Mouse (Mus musculus): Measurements from ENCODE around the gene E2f2.
A peak's percentile ranks its signal among the peaks of the same experiment; 100 is the strongest.

Gene E2f2

DNA sequence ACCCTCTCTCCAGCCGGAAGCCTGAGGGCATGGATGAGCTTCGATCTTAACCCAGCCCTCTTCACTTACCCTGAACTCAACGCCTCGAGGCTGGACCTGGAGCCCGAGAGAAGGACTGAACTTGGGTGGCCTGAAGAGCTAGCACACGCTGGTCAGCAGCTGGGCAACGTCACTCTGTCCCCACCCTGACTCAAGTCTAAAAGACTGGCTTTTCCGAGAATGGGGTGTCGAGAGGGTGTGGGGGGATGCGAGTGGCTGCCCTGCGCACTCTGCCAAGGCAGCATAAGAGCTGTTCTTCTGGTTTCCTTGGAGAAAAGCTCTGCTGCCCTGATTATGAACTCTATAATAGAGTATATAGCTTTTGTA is 27.3 kb upstream of the E2f2 start:
- DNase-seq (ENCODE audit: low spot score): no peak

DNA sequence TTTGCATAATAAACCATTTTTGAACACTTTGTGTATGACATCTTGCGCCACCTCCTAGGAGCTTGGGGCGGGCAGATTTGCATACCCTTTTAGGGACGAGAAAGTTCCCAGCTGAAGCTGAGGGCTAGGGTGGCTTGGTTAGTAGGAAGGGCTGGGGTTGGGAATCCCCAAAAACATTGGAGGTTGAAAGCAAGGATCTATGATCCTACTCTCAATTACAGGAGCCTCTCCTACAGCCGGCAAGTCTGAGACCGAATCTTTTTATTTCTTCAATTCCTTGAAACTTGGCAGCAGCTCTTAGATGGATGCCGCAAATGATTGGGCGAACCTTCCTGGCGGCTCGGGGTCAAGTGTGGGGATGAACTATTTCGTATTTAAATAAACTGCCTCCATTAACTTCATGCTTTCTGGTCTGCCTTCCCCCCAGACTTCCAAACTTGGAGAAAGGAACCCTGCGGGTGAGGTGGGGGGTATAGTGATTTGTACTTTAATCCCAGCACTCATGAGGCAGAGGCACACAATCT is 26.8 kb upstream of the E2f2 start:
- no peak for DNase-seq (ENCODE audit: low spot score)

GRCm38 (mm10) chr4:136145991-136146711 is 26.0 kb upstream of the E2f2 start:
- DNase-seq (ENCODE audit: low spot score): no peak

- no peak for DNase-seq (ENCODE audit: low spot score)
Observed at GRCm38 (mm10) chr4:136146712-136147154, 25.5 kb upstream of the E2f2 start.

- no peak for DNase-seq (ENCODE audit: low spot score)
Observed at GRCm38 (mm10) chr4:136147436-136148135, 24.6 kb upstream of the E2f2 start.

DNA sequence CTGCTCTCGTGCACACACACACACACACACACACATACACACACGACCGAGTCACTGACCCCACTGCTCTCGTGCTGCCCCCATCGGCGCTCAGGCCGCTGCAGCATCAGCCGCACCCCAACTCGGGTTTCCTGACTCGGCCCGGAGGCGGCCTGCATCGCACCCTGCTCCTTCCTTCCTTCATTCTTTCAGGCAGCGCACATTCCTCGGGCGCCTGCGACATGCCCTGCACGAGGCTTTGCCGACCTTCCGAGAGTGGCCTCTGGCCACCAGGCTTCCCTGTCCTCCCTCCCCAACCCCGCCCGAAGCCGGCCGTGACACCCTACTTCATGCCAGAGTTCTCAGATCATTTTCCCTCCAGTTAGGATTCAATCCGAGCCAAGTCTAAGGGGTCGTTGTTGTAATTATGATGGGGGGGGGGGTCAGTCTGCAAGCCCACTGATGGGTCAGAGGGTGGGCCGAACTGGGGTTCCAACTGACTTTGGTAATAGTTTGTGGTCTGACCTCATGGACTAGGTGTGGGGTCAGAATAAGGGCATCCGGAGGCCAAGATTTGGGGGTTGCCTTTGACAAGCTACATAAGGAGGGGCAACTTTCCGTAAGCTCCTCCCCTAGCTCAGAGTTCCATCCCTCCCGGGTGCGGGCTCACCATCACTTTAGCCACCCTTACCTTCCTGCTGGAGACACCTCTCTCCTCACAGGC is 23.7 kb upstream of the E2f2 start:
- no peak for DNase-seq (ENCODE audit: low spot score)

GRCm38 (mm10) chr4:136149045-136149379 is 23.2 kb upstream of the E2f2 start:
- DNase-seq (ENCODE audit: low spot score): no peak

- no peak for DNase-seq (ENCODE audit: low spot score)
Observed at GRCm38 (mm10) chr4:136149734-136150133, 22.5 kb upstream of the E2f2 start.

DNA sequence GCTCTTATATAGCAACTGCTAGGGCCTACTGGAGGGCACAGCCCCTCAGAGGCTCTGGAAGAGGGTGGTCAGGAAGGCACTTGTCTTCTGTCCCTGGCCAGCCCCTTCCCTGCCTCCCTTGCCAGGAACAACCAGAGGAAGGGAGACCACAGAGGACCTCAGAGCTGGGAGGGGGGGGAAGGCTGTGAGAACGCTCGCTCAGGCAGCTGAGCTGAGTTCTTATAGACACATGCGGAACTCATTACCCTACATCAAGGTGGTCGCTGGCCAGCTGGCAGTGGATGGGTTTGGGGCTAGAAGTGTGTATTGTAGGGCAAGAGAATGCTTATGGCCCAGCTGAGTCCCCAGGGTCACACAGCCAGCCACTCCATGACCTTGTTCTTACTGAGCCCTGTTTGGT is 21.6 kb upstream of the E2f2 start:
- no peak for DNase-seq (ENCODE audit: low spot score)

DNA sequence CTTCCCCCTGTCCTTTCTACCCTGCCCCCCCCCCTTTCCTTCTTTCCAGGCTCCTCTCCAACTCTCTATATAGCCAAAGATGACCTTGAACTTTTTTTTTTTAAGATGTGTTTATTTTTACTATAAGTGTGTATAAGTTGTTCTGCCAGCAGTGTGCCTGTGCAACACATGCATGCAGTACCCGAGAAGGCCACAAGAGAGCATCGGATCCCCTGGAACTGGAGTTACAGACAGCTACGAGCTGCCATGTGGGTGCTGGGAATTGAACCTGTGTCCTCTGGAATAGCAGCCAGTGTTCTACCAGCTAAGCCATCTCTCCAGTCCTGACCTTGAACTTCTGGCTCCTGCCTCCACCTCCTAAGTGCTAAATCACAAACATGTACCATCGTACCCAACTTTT is 19.4 kb upstream of the E2f2 start:
- DNase-seq (ENCODE audit: low spot score): no peak

- no peak for DNase-seq (ENCODE audit: low spot score)
Observed at GRCm38 (mm10) chr4:136154462-136154861, 17.7 kb upstream of the E2f2 start.

DNA sequence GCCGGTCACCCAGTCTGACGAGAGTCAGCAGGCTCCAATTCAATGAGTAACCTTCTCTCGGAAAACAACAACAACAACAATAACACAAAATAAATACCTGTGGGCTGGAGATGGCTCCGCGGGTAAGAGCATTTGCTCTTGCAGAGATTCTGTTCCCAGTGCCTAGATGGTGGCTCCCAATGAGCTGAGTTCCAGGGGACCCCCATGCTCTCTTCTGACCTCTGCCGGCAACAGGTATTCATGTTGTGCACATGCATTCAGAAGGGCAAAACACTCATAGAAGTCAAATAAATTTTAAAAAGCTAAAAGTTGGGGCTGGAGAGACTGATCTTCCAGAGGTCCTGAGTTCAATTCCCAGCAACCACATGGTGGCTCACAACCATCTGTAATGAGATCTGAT is 13.7 kb upstream of the E2f2 start:
- no peak for DNase-seq (ENCODE audit: low spot score)

GRCm38 (mm10) chr4:136159802-136160397 is 12.3 kb upstream of the E2f2 start:
- DNase-seq (ENCODE audit: low spot score): peak; percentile 87

GRCm38 (mm10) chr4:136163448-136163847 is 8.7 kb upstream of the E2f2 start:
- DNase-seq (ENCODE audit: low spot score): peak; percentile 75

DNA sequence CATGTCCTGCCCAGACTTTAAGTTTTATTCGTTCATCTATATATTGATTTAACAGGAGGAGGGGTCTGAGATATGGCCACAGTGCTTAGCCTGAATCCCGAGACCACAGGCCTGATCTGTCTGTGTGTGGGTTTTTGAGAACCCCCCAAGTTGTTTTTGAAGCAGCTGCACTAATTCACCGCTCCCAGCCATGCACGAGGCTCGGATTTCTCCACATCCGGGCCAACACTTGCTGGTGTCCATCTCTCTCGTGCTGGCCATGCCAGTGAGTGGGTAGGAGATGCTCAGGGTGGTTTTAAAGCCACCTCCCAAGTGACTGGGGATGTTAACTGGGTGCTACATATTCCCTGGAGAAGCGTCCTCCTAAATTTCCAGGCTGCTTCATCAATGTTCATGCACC is 7.2 kb upstream of the E2f2 start:
- DNase-seq (ENCODE audit: low spot score): no peak

DNA sequence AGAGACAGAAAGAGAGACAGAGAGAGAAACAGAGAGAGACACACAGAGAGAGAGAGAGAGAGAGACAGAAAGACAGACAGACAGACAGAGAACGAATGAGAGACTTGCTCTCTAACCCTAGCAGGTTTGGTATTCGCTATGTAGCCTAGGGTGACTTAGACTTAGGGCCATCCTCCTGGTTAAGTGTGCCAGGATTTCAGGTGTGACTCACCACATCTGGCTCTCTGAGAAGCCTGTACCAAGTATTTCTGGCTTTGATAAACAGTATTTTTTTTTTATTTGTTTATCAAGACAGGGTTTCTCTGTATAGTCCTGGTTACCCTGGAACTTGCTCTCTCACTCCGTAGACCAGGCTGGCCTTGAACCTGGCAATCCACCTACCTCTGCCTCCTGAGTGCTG is 4.5 kb upstream of the E2f2 start:
- no peak for DNase-seq (ENCODE audit: low spot score)

GRCm38 (mm10) chr4:136170401-136170800 is 1.8 kb upstream of the E2f2 start:
- DNase-seq (ENCODE audit: low spot score): no peak

DNA sequence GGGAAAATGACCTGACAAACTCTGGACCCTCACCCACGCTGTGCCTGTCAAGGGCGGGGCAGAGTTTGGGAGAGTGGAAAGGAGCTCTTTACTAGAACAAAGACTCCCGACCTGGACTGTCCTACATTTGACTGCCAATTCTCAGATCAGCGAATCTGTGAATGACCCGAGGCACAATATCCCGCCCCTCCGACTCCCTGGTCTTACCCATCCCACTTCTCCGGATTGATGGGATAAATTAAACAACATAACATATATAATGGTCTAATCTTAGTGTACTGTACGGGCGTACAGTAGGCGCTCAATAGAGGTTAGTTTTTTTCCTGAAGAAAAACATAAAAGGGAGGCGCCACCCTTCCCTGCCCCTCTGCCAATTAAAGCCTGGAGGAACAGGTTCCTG is 739 bp upstream of the E2f2 start:
- DNase-seq (ENCODE audit: low spot score): no peak

DNA sequence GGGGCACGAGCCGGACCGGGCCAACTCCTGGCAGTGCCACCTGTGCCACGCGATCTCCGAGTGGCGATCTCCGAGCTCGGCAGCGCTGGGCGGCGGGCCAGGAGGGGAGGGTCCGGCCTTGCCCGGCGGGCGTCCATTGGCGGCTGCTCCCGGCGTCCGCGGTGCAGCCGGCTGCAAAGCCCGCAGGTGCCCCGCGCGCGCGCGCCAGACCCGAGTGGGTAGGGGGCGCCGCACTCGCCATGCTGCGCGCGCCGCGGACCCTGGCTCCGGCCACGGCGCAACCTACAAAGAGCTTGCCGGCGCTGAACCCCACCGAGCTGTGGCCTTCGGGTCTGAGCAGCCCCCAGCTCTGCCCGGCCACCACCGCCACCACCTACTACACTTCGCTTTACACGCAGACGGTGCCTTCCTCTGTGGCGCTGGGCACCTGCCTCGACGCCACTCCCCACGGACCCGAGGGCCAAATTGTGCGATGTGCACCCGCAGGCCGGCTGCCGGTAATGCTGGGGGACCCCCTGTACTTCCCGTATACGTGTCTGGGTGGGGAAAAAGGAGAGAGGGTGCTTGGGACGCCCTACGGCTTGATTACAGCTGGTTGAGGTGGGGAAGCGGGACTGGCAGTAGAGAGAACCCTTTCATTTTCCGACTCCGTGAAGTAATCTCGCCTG is 482 bp downstream of the E2f2 start:
- DNase-seq (ENCODE audit: low spot score): no peak

- no peak for DNase-seq (ENCODE audit: low spot score)
Observed at GRCm38 (mm10) chr4:136173210-136173715, 1.1 kb downstream of the E2f2 start.

DNA sequence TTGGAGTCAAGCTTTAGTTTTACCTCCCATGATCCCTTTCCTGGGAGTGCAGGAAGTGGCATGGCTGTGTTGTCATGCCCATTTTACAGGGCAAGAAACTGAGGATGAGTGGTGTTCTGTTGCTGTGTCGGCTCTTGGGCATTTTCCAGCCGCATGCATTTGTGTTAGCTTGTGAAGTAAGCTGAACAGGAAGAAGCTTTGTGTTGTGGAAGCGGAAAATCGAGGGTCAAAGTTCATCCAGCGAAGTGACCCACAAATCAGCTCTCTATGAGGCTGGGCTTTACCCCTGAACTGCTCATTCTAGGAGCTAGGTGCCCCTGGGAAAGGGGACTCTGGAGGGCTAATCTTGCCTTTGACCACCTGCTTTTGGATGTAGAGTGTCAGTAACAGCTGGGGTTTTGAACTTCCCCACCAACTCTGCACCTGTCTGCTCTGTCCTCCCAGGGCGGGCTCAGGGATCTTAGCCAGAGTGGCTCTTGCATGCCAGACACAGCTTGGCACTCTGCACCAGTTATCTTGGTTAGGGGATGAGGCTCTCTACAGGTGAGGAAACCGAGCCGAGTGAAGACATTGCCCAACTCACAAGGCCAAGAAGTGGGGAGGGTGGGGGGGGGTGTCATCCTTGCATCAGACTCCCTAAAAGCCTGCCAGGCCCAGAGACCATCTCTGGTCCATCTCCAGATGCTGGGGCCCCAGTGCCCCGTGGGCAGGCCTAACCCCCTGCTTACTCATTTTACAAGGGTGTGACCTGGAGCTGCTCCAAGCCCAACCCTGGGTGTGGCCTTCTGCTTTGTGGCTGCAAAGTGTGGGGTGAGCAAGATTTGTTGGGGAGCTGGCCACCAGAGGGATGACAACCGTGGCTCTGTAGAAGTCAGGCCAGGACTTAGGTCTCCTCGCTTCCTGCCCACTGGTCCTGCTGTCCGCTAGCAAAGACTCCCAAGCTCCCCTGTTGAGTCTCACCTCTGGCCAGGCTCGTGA is 2.3 kb downstream of the E2f2 start:
- DNase-seq (ENCODE audit: low spot score): no peak

All from layer of hippocampus, adult 9-10 months (tissue).